Mouse (Mus musculus): ENCODE data around the gene Usp29.
"Not testable (repeated sequence)": the region's sequence is repeated elsewhere in the genome, so short reads cannot be mapped to it uniquely, and the experiment has no call there.

The Usp29 gene

DNA sequence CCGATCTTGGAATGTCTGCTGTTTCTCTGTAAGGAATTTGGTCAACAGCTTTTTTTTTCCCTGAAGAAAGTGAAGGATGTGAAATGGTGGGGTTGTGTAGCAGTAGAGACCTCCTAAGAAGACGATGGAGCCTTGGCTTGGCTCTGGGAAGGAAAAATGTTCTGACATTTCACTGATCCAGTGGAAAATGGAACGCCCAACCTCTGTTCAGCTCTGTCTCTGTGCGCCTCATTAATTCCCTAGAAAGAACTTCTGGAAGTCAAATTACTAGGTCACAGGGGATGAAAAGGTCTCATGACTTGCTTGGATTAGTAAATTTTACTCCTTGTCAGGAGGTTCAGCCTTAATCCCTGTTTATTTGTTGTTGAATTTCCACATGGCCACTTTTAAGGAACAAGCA lies 92.3 kb downstream of the Usp29 start:
- DNase-seq: no peak

- no peak for DNase-seq
Observed at GRCm38 (mm10) chr7:6823673-6824072, 93.3 kb downstream of the Usp29 start.

- DNase-seq: no peak
Observed at GRCm38 (mm10) chr7:6825966-6826647, 95.7 kb downstream of the Usp29 start.

DNA sequence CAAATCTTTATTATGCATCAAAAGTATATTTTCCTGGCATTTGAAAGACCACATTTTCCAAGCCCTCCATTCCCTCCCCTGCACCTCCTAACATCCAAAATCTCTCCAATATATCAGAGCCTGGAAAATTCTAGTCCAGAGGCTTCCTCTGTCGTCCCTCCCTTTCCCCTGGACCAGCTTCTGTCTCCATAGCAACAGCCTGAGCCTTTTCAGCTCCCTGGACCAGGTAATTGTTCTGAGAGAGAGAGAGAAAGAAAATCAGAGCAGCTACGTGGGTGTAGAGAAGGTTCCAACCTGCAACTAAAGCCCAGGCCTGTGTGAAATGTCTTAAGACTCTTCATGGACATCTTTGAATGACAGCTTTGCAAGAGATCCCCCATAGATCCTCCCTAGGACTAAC lies 98.8 kb downstream of the Usp29 start:
- DNase-seq: peak; percentile 17

GRCm38 (mm10) chr7:6834950-6835349 lies 104.6 kb downstream of the Usp29 start:
- no peak for DNase-seq

GRCm38 (mm10) chr7:6835351-6835750 lies 105.0 kb downstream of the Usp29 start:
- peak; percentile 11 for DNase-seq

DNA sequence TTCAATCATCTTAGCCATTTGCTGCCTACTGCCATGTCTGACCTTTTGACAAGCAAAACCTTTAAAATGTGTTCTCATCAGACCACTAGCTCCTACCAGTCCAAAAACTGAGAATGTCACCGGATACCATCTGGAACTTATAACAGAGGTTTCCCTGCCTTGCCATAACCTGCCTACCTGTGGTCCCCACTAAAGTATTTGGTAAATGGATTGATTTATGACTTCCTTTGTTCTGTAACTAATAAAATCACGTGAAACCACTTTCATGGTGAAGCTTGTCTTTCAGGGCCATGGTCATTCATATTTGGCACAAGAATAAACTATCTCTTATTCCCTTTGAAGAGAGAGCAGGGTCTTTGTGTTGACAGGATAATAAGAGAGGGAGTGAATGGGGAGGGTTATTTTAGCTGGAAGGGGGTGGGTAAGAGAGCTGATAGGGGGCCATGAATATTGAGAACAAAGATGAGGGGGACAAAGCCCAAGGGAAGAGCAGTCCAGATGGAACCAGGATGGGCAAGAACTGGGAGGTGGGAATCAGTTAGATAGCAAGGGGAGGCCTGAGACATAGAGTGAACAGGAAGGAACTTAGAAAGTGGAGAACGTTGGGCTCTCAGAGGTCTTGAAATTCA lies 107.0 kb downstream of the Usp29 start:
- DNase-seq: no peak

GRCm38 (mm10) chr7:6837926-6838554 lies 107.7 kb downstream of the Usp29 start:
- no peak for DNase-seq

GRCm38 (mm10) chr7:6840860-6841259 lies 110.5 kb downstream of the Usp29 start:
- peak; percentile 28 for DNase-seq

DNA sequence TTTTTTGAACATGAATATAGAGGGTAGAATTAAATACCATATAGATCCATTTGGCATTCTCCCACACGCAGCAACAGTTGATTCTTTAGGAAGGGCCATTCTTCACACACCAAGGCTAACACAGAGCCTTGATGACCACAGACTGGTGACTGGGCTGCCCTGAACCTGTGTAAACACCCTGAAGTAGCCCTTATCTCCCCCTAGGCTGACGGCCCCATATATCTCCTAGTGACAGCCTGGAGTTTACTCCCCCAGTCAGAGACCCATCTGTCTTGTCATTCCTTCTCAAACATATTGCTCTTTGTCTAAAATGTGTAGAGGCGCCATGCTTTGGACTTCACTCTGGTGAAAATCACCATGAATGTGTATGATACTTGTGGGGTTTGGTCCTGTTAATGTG lies 119.1 kb downstream of the Usp29 start:
- no peak for DNase-seq

DNA sequence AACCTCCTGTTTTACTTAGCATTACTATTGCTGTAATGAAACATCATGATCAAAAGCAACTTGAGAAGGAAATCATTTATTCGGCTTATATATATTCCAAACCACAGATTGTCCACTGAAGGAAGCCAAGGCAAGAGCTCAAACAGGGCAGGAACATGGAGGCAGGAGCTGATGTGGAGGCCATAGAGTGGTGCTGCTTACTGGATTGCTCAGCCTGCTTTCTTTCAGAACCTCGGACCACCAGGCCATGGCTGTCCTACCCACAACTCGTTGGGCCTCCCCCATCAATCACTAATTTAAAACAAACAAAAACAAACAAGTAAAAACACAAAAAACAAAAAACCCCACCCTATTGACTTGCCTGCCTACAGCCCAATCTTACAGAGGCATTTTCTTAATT lies 119.9 kb downstream of the Usp29 start:
- DNase-seq: no peak

DNA sequence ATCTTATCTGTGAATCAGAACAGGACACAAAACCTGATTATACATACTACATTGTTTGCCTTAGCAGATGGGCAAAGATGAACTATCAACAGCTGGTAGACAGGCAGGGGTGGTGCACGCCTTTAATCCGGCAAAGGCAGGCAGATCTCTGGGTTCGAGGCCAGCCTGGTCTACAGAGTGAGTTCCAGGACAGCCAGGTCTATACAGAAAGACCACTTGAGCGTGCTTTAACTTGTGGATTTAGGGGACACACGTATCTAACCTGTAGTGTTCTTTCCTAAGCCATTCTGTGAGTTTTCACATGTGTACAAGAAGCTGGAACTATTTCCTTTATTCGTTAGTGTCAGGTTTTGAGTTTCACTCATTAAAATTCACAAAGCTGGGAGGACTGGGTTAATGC lies 120.9 kb downstream of the Usp29 start:
- no peak for DNase-seq

DNA sequence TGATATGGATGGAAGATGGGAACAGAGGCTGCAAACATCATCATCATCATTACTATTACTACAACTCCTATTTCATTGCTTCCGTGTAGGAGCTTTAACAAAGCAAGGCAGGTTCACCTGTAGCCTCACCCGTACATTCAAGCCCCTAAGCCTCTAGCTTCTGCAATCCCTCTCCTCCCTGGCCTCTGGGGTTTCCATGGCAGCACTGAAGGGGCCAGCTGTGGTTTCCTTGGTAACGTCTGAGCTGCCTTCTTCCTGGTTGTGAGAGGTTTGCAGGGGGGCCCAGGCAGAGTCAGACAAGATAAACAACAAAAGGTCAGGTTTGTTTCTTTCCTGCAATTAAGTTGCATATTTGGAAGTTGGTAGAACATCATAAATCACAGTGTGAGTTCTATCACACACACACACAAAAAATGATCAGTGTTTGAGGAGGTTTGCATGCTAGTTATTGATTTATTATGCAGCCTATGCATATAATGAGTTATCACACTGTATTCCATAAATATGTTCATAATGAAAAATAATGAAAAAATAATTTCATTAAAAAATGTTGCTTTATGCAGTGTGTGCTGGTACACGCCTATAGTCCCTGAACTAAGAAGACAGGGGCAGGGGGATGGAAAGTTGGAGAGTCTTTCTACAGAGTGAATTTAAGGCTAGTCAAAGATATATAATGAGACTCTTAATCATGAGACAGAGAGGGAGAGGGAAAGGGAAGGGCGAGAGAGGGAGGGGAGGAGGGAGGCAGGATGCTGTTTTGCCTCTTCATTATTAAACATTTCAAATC lies 121.5 kb downstream of the Usp29 start:
- DNase-seq: no peak

DNA sequence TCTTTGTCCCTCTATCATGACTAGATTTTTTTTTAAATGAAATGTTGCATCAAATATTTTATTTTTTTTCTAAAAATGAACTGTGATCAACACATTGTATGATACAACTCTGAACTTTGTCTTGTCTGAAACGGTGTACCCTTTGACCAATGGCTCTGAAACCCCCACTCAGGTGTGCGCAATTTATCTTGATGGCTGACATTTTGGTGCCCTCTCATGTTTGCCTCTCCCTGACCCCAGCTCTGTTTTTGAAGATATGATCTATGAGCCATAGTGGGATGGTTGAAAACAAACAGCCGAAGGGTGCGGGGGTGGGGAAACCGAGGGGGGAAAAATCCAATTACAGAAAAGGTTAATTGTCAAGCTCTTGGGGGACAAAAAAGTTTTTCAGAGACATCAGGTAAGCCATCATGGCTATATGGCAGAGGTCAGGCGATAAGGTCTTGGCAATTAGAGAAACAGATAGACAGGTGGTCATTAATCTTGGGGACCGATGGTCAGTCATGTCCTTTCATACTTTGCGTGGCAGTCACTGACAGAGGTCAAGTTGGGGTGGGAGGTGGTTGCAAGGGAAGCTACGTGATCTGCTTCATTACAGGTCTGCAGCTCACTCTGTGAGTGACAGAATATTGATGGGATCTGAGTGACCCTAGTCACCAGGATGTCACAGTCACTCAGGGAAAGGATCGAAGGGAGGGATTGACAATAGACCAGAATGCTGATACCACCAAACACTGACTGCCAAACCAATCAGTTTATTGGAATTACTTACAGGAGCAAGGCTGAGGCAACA lies 125.4 kb downstream of the Usp29 start:
- DNase-seq: no peak

- DNase-seq: no peak
Observed at GRCm38 (mm10) chr7:6858694-6859270, 128.4 kb downstream of the Usp29 start.

- no peak for DNase-seq
Observed at GRCm38 (mm10) chr7:6860689-6861088, 130.3 kb downstream of the Usp29 start.

GRCm38 (mm10) chr7:6866351-6866750 lies 136.0 kb downstream of the Usp29 start:
- no peak for DNase-seq

- DNase-seq: no peak
Observed at GRCm38 (mm10) chr7:6868831-6869230, 138.5 kb downstream of the Usp29 start.

- no peak for DNase-seq
Observed at GRCm38 (mm10) chr7:6869556-6869955, 139.2 kb downstream of the Usp29 start.

DNA sequence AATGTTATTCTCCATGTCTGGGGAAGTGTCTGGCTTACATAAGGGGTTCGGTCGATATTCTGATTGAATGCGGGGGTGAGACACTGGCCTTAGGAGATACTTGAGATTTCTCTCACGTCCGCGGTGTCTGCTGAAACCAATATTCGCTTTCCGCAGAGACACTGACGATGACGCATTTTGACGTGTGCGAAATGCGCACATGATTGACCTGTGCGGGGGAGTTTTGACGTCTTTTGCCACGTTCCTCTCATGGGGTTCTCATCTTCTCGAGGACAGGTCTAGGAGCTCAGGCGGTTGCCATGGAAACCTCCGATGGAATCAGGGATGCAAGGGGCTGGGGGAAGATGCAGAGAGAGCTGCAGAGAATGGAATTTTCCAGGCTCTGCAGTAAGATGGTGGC lies 144.1 kb downstream of the Usp29 start:
- peak; percentile 76 for DNase-seq

- no peak for DNase-seq
Observed at GRCm38 (mm10) chr7:6878202-6878601, 147.8 kb downstream of the Usp29 start.

DNA sequence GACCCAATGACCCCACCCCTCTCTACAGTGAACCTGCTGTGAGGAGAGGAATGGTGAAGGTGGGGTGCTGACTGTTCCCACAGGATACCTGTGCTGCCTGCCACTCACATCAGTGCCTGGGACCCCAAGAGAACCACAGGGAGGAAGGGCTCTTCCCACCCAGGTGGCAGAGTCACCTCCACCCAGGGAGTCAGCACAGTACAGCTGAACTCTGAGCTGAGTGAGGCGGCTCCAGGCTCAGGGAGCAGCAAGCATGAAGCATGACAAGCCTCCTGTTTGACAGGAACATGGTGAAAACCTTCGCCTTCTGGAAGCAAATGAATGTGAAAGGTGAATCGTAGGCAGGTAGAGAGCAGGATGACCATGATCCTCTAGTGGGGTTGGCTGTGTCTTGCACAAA lies 148.5 kb downstream of the Usp29 start:
- DNase-seq: not testable (repeated sequence)

All from right cerebral cortex, adult 18-20 months (tissue).